Mouse (Mus musculus) bone marrow macrophage, adult 2 months (primary cell): ENCODE measurements around the gene Tcl1.

Source experiments
- CTCF ChIP-seq: IDR thresholded peaks from 2 replicates; pipeline ENCODE4 v1.5.1; 2012; ENCODE audit warnings: low read depth, mild to moderate bottlenecking, low read length, moderate library complexity
- POLR2A ChIP-seq: IDR thresholded peaks from 2 replicates; pipeline ENCODE4 v1.6.1; 2012; ENCODE audit warnings: mild to moderate bottlenecking, low read depth, low read length, borderline replicate concordance

- TF ChIP-seq CTCF = no peak
- TF ChIP-seq POLR2A = no peak
Measured at GRCm38 (mm10) chr12:105258787-105259186, 36.2 kb upstream of the Tcl1 start.
